Mouse (Mus musculus): ENCODE results near the gene Poll. TPM values are rescaled to one million over a fixed set of nuclear protein-coding genes. Genes with fewer than 3 reads are reported as not detected.
A peak's percentile ranks its signal among the peaks of the same experiment; 100 is the strongest.

The Poll gene
- 8.7 and 9.7 TPM in 2 replicates for polyA plus RNA-seq (2015; fragmentation: Nextera tagmentation; extraction: Ambion mirVana)

DNA sequence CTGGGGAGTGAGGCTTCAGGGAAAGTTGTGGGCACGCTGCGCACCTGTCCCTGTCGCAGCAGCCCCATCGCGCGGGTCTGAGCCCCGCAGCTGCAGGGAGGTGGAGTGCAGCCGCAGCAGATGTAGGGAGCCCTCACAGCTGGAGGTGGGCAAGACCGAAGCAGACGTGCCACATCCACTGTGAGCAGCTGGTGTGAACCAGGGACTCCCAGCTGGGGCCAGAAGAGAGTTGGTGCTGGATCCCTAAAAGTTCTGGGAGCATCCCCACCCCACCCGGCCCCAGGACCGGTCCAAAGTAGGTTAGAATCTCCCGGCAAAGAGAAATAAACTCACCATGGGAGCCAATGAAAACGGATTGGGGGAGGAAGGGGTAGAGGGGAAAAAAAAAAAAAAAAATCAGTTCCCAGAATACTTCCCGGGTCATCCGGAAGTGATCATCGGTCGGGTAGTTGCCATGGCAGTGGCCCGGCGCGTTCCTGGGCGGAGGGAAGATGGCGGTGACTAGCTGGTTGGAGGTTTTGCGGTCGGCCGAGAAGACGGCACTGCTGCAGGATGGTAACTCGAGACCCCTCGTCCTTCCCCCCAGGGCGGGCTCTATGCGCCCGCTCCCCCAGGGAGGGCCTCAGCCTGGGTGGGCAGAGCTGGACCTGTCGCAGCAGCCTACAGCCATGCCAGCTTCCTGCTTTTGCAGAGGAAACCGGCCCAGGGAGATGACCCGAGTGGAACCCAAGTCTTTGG lies at the start of gene Poll, which contains the start of gene Gm17018:
TSS of gene Poll (minus strand) at position 379 of the 738 bp plus-strand sequence.
TSS of gene Gm17018 (plus strand) at position 463 of the 738 bp plus-strand sequence.
- under 1% methylated on average over 35 of the region's 35 CpGs for WGBS
- TF ChIP-seq CTCF (IDR thresholded peaks at IDR 0.05) (no peak), EP300 (IDR thresholded peaks at IDR 0.05) (no peak)
- DNase-seq (ENCODE audit: low spot score) (peak; percentile 93), ATAC-seq (peak; percentile 94)
- Histone ChIP-seq H3K4me3 (ENCODE audit: low read depth, low read length) (peak within 1 kb of the TSS; percentile 72), H3K9me3 (ENCODE audit: low read length) (no peaks in the 10 kb centered on the region), H3K27me3 (replicated peaks; ENCODE audit: insufficient read depth, low read length) (no peaks in the 10 kb centered on the region), H3K9ac (replicated peaks; ENCODE audit: low read depth) (peak within 1 kb of the TSS; percentile 69), H3K4me2 (replicated peaks; ENCODE audit: low read depth, low read length) (peak within 1 kb of the TSS; percentile 98), H3K36me3 (ENCODE audit: insufficient read depth, low read length) (no peaks in the 10 kb centered on the region; the same call in 1 of the 2 replicates), H3K4me1 (ENCODE audit: insufficient read depth, low read depth, low read length) (peaks cover 3% of the 10 kb centered on the region; the same call in 1 of the 2 replicates), H3K27ac (ENCODE audit: low read length) (peak within 1 kb of the TSS; percentile 47; the same call in 1 of the 2 replicates)

DNA sequence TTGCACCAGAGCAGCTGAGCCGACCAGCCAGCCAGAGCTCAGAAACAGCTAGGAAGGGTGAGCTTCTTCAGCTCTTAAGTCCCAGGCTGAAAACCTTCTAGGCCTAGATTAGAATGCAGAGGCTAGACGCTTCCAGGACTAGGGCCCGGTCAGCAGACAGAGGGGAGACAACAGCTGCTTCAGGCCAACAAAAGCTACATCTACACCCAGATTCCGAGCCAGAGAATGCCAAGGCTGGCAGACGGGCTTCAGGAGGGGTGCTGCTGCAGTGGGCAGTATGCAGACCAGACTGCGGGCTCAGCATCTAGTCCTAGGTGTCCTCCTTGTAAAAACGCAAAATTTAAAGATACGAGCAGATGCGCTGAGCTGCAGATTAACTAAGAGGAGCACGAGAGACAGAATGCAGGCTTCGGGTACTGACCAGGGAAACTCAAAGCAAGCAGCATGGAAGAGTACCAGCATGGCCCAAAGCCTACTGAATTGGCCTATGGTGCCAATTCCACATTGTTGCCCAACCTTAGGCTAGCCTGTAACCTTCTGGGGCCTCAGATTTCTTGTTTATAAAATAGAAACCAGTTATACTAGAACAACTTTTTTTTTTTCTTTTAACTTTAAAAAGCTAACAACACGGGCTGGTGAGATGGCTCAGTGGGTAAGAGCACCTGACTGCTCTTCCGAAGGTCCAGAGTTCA lies 48.5 kb upstream of the Poll start:
- DNase-seq (ENCODE audit: low spot score) (no peak), ATAC-seq (no peak)
- Histone ChIP-seq H3K4me2 (replicated peaks; ENCODE audit: low read depth, low read length) (no peak overlapping the region), H3K27me3 (replicated peaks; ENCODE audit: insufficient read depth, low read length) (no peaks in the 10 kb centered on the region), H3K4me3 (ENCODE audit: low read depth, low read length) (no peak overlapping the region), H3K4me1 (ENCODE audit: insufficient read depth, low read depth, low read length) (no peaks in the 10 kb centered on the region), H3K9ac (replicated peaks; ENCODE audit: low read depth) (no peak overlapping the region), H3K36me3 (ENCODE audit: insufficient read depth, low read length) (no peaks in the 10 kb centered on the region), H3K9me3 (ENCODE audit: low read length) (no peaks in the 10 kb centered on the region), H3K27ac (ENCODE audit: low read length) (no peak overlapping the region)
- 88% methylated on average over 13 of the region's 13 CpGs for WGBS
- TF ChIP-seq CTCF (IDR thresholded peaks at IDR 0.05) (no peak), EP300 (IDR thresholded peaks at IDR 0.05) (no peak)

DNA sequence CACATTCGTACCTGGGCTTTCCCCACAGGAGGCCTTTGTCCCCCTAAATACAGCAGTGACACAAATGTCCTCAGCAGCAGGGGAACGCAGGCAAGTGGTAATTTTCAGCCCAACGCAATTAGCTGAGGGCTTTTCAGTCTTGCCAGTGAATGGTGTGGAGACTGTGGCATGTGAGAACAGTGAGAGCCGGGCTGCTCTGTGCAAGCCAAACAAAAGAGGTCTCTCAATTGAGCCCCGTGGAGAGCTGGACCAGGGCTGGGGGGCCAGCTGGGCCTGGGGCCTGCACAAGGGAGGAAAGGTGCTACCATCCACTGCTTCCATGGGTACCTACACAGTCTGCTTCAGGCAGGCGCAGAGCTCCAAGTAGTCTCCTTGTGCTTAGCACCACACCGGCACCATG lies 47.1 kb upstream of the Poll start:
- WGBS = 61% methylated on average over 7 of the region's 7 CpGs

DNA sequence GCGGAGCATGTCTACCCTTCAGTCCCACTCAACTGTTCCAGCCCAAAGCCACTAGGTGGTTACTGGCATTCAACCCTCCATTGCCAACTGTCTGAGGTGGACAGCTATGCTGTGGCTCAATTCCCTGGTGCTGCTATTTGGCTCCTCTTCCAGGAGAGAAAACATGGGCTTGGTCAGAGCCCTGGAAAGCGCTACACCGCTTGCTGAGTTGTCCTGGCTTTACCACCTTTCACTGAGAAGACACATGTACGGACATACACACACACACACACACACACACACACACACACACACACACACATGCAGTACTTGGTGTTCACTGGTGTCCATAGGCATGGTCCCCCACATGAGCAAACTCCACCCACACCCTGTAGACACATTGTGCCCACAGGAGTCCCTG lies 46.4 kb upstream of the Poll start:
- Histone ChIP-seq H3K4me3 (ENCODE audit: low read depth, low read length) (no peak overlapping the region), H3K4me1 (ENCODE audit: insufficient read depth, low read depth, low read length) (no peaks in the 10 kb centered on the region), H3K9me3 (ENCODE audit: low read length) (no peaks in the 10 kb centered on the region), H3K4me2 (replicated peaks; ENCODE audit: low read depth, low read length) (no peak overlapping the region), H3K9ac (replicated peaks; ENCODE audit: low read depth) (no peak overlapping the region), H3K27me3 (replicated peaks; ENCODE audit: insufficient read depth, low read length) (no peaks in the 10 kb centered on the region), H3K27ac (ENCODE audit: low read length) (no peak overlapping the region), H3K36me3 (ENCODE audit: insufficient read depth, low read length) (no peaks in the 10 kb centered on the region)
- DNase-seq (ENCODE audit: low spot score) (no peak), ATAC-seq (no peak)
- 90% methylated on average over 4 of the region's 4 CpGs for WGBS
- TF ChIP-seq EP300 (IDR thresholded peaks at IDR 0.05) (no peak), CTCF (IDR thresholded peaks at IDR 0.05) (no peak)

More for the DNA sequence above, 47.1 kb upstream of the Poll start:
- Histone ChIP-seq H3K27ac (ENCODE audit: low read length) (no peak overlapping the region), H3K36me3 (ENCODE audit: insufficient read depth, low read length) (no peaks in the 10 kb centered on the region), H3K9ac (replicated peaks; ENCODE audit: low read depth) (no peak overlapping the region), H3K9me3 (ENCODE audit: low read length) (no peaks in the 10 kb centered on the region), H3K27me3 (replicated peaks; ENCODE audit: insufficient read depth, low read length) (no peaks in the 10 kb centered on the region), H3K4me2 (replicated peaks; ENCODE audit: low read depth, low read length) (no peak overlapping the region), H3K4me1 (ENCODE audit: insufficient read depth, low read depth, low read length) (no peaks in the 10 kb centered on the region), H3K4me3 (ENCODE audit: low read depth, low read length) (no peak overlapping the region)
- no peak for TF ChIP-seq CTCF (IDR thresholded peaks at IDR 0.05)
- TF ChIP-seq EP300 (IDR thresholded peaks at IDR 0.05) = no peak
- DNase-seq (ENCODE audit: low spot score) = no peak
- no peak for ATAC-seq

DNA sequence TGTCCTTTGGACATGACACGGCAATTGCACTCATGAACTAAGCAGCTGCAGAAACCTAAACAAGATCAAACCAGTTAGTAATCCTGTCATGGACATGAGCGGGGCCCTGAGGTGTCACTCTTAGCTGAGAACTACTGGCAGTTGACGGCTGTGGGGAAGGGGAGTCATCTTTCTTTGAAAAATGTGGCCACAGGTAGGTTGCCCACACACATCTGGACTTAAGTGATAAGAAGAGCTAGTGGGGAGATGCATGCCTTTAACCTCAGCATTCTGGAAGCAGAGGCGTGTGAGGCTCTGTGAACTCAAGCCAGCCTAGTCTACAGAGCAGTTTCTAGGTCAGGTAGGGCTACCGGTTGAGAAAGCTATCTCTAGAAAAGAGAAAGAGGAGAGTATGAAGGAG lies 42.3 kb upstream of the Poll start:
- ATAC-seq = no peak
- H3K4me3 ChIP-seq (ENCODE audit: low read depth, low read length) = no peak overlapping the region
- H3K9ac ChIP-seq (replicated peaks; ENCODE audit: low read depth) = no peak overlapping the region
- no peak for TF ChIP-seq EP300 (IDR thresholded peaks at IDR 0.05)
- no peak for TF ChIP-seq CTCF (IDR thresholded peaks at IDR 0.05)
- no peaks in the 10 kb centered on the region for H3K9me3 ChIP-seq (ENCODE audit: low read length)
- no peaks in the 10 kb centered on the region for H3K36me3 ChIP-seq (ENCODE audit: insufficient read depth, low read length)
- no peak overlapping the region for H3K27ac ChIP-seq (ENCODE audit: low read length)
- WGBS = 70% methylated on average over 5 of the region's 5 CpGs
- no peaks in the 10 kb centered on the region for H3K4me1 ChIP-seq (ENCODE audit: insufficient read depth, low read depth, low read length)
- H3K27me3 ChIP-seq (replicated peaks; ENCODE audit: insufficient read depth, low read length) = no peaks in the 10 kb centered on the region
- no peak overlapping the region for H3K4me2 ChIP-seq (replicated peaks; ENCODE audit: low read depth, low read length)
- no peak for DNase-seq (ENCODE audit: low spot score)

DNA sequence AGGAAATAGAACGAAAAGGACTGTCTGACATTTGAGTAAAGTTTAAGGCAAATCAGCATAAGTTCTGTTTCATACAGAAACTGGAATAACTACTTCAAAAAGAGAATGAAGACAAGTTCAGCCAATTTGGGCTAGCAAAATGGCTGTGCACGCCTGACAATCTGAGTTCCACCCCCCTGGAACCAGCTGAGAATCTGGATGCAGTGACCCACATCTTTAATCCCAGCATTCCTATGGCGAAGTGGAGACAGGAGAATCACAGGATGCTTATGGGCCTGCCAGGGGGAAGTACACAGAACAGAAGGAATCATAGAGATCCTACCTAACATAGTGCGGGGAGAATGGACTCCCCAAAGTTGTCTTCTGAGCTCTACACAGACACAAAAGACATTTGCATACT lies 36.8 kb upstream of the Poll start:
- WGBS = 85% methylated on average over 4 of the region's 4 CpGs
- H3K9ac ChIP-seq (replicated peaks; ENCODE audit: low read depth) = no peak overlapping the region
- ATAC-seq (no peak), DNase-seq (ENCODE audit: low spot score) (no peak)
- H3K27me3 ChIP-seq (replicated peaks; ENCODE audit: insufficient read depth, low read length) = no peaks in the 10 kb centered on the region
- no peaks in the 10 kb centered on the region for H3K9me3 ChIP-seq (ENCODE audit: low read length)
- H3K4me2 ChIP-seq (replicated peaks; ENCODE audit: low read depth, low read length) = no peak overlapping the region
- no peak for TF ChIP-seq EP300 (IDR thresholded peaks at IDR 0.05)
- TF ChIP-seq CTCF (IDR thresholded peaks at IDR 0.05) = no peak
- no peaks in the 10 kb centered on the region for H3K36me3 ChIP-seq (ENCODE audit: insufficient read depth, low read length)
- no peak overlapping the region for H3K4me3 ChIP-seq (ENCODE audit: low read depth, low read length)
- H3K27ac ChIP-seq (ENCODE audit: low read length) = no peak overlapping the region
- peaks cover under 1% of the 10 kb centered on the region; the same call in 1 of the 2 replicates for H3K4me1 ChIP-seq (ENCODE audit: insufficient read depth, low read depth, low read length)
